Comparison of ENCODE assay signal across 9 mouse cellular contexts in the genomic region with DNA sequence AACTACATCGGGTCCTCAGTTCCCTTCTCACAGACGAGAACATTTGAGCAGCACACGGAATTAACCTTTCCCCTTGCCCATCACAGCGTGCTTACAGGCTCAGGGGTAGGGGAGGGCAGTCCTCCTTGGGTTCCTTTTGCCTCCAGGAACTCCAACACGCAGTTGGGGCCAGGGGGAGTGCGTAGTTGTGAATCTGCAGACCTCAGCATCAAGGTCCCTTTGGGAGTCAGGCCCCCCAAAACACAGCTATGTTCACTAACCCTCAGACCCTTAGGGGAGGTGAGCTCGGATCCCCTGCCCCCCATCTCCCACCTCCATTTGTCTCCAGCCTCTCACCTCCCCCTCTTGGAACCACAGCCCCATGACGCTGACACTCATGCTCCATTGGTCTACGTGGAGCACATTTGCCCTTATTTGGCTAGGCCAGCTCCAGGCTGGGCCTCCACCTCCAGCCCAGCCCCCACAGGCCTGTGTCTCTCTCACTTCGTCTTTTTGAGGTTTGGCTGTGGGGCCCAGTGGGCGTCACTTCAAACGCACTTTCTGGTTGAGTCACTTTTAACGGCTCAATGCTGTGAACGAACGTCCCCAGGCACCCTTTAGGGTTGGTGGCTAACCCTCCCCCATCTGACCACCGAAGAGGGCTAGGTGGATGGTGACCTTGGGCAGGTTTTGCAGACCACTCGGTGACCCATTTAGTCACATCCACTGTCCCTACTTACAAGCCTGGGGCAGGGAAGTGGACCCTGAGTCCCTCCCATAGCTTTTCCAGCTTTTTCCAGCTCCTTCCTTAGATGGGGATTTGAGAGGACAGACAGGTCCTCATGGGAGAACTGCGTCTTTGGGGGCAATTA. TPM values are rescaled to one million over a fixed set of nuclear protein-coding genes. Genes with fewer than 3 reads are reported as not detected.
A peak's percentile ranks its signal among the peaks of the same experiment; 100 is the strongest.
DNase-seq lines count a peak whose midpoint lies in the region; ATAC-seq and TF ChIP-seq lines count a peak whose summit lies in the region.
"Had no signal": no experiment of that assay in that cellular context is flagged by ENCODE, and none has a peak within 500 bp of the region (broad histone marks: within the 10 kb centered on the region; RNA-seq: fewer than 3 reads in every experiment).

No protein-coding gene starts in this region.

- TF ChIP-seq POLR2A in MEL (IDR thresholded peaks at IDR 0.05; ENCODE audit: control insufficient read depth in 1 of 2, insufficient read depth in 1 of 2, low read depth in 1 of 2, low read length in 2 of 2, poor library complexity in 1 of 2): peak in 1 of 2 experiments; percentile 61

- H3K4me3 ChIP-seq in MEL (ENCODE audit: control insufficient read depth in 1 of 2, insufficient read depth in 1 of 2, low read depth in 2 of 2, low read length in 2 of 2): peak overlapping the region; percentile 54 to 58
- peak overlapping the region; percentile 68 for H3K4me3 ChIP-seq in erythroblast, embryonic 14.5 days (replicated peaks)
- peak overlapping the region; percentile 19; the same call in 1 of the 2 replicates for H3K4me3 ChIP-seq in kidney, embryonic 15.5 days (replicated peaks)
- H3K4me3 ChIP-seq in stomach, postnatal 0 days (ENCODE audit: low read depth, low read length): no peak overlapping the region
- H3K4me3 ChIP-seq: neural tube, embryonic 12.5 days had no signal

- peak; percentile 33 for DNase-seq in gastrocnemius, adult 18-20 months (ENCODE audit: low spot score)
- DNase-seq in gastrocnemius, postnatal 10 days: no peak
- peak; percentile 100 for DNase-seq in MEL (ENCODE audit: low read depth, low spot score)
- DNase-seq in lung, postnatal 14 days: peak; percentile 64
- DNase-seq in stomach, postnatal 0 days (ENCODE audit: low spot score): no peak
- DNase-seq in gastrocnemius, postnatal 36 days: no peak

- intact Hi-C loops in gastrocnemius, postnatal 36 days (cut with DNase I): no loop called here

- no peaks in the 10 kb centered on the region for H3K27me3 ChIP-seq in MEL (ENCODE audit: control insufficient read depth in 1 of 2, insufficient read depth in 2 of 2, low read length in 2 of 2)
- no peaks in the 10 kb centered on the region for H3K27me3 ChIP-seq in erythroblast, embryonic 14.5 days (ENCODE audit: control insufficient read depth)
- H3K27me3 ChIP-seq in kidney, embryonic 15.5 days: no peaks in the 10 kb centered on the region
- no peaks in the 10 kb centered on the region for H3K27me3 ChIP-seq in stomach, postnatal 0 days (ENCODE audit: control insufficient read depth, insufficient read depth, low read length)
- H3K27me3 ChIP-seq: neural tube, embryonic 12.5 days had no signal

- TF ChIP-seq CTCF in MEL (IDR thresholded peaks at IDR 0.05 in 2 of 3, conservative IDR thresholded peaks at IDR 0.05 in 1 of 3; ENCODE audit: control insufficient read depth in 1 of 3, insufficient read depth in 1 of 3, low read depth in 2 of 3, low read length in 3 of 3, poor library complexity in 1 of 3, severe bottlenecking in 1 of 3): no peak
- TF ChIP-seq CTCF in stomach, postnatal 0 days (IDR thresholded peaks at IDR 0.05; ENCODE audit: low read depth): no peak

- H3K36me3 ChIP-seq in MEL (ENCODE audit: control insufficient read depth in 1 of 2, insufficient read depth in 2 of 2, low read length in 2 of 2): peaks cover 0 to 35% of the 10 kb centered on the region in 2 experiments; a peak in 2 of 4 replicates
- H3K36me3 ChIP-seq in erythroblast, embryonic 14.5 days (ENCODE audit: control insufficient read depth): peaks cover 51% of the 10 kb centered on the region
- peaks cover 11% of the 10 kb centered on the region for H3K36me3 ChIP-seq in kidney, embryonic 15.5 days
- peaks cover 5% of the 10 kb centered on the region; the same call in 1 of the 2 replicates for H3K36me3 ChIP-seq in stomach, postnatal 0 days (ENCODE audit: control insufficient read depth, insufficient read depth, low read length)

- TF ChIP-seq EP300 in MEL (IDR thresholded peaks at IDR 0.05; ENCODE audit: low read depth in 1 of 2, low read length in 2 of 2): no peak
- TF ChIP-seq EP300 in stomach, postnatal 0 days (optimal IDR thresholded peaks at IDR 0.05): no peak

- H3K4me1 ChIP-seq in MEL (ENCODE audit: control insufficient read depth in 1 of 2, insufficient read depth in 2 of 2, low read length in 2 of 2): peaks cover 5 to 47% of the 10 kb centered on the region in 2 experiments; a peak in 3 of 4 replicates
- peaks cover 96% of the 10 kb centered on the region for H3K4me1 ChIP-seq in erythroblast, embryonic 14.5 days (ENCODE audit: control insufficient read depth)
- H3K4me1 ChIP-seq in kidney, embryonic 15.5 days: peaks cover 18% of the 10 kb centered on the region
- H3K4me1 ChIP-seq in stomach, postnatal 0 days (replicated peaks; ENCODE audit: control insufficient read depth, insufficient read depth): no peaks in the 10 kb centered on the region
- H3K4me1 ChIP-seq: neural tube, embryonic 12.5 days had no signal

- H3K27ac ChIP-seq in MEL (ENCODE audit: control insufficient read depth, low read depth, low read length): peak overlapping the region; percentile 100
- peak overlapping the region; percentile 76 for H3K27ac ChIP-seq in kidney, embryonic 15.5 days
- peak overlapping the region; percentile 5; the same call in 1 of the 2 replicates for H3K27ac ChIP-seq in stomach, postnatal 0 days (replicated peaks)
- H3K27ac ChIP-seq: neural tube, embryonic 12.5 days had no signal

- H3K9ac ChIP-seq in MEL (ENCODE audit: control insufficient read depth, low read depth, low read length, poor library complexity, severe bottlenecking): peak overlapping the region; percentile 86
- no peak overlapping the region for H3K9ac ChIP-seq in kidney, embryonic 15.5 days
- no peak overlapping the region for H3K9ac ChIP-seq in stomach, postnatal 0 days (ENCODE audit: low read length)
- H3K9ac ChIP-seq: neural tube, embryonic 12.5 days had no signal

- peak overlapping the region; percentile 46 for H3K4me2 ChIP-seq in kidney, embryonic 15.5 days
- no peak overlapping the region for H3K4me2 ChIP-seq in stomach, postnatal 0 days (replicated peaks; ENCODE audit: low read depth)
- H3K4me2 ChIP-seq: neural tube, embryonic 12.5 days had no signal

- TF ChIP-seq RAD21 in MEL (IDR thresholded peaks at IDR 0.05; ENCODE audit: low read depth, low read length): no peak

- H3K9me3 ChIP-seq in MEL (replicated peaks; ENCODE audit: insufficient read depth, low read length): no peaks in the 10 kb centered on the region
- H3K9me3 ChIP-seq in erythroblast, embryonic 14.5 days (ENCODE audit: control insufficient read depth, low read length): no peaks in the 10 kb centered on the region
- H3K9me3 ChIP-seq in kidney, embryonic 15.5 days (replicated peaks): no peaks in the 10 kb centered on the region
- H3K9me3 ChIP-seq in stomach, postnatal 0 days (ENCODE audit: control insufficient read depth, low read length): no peaks in the 10 kb centered on the region
- H3K9me3 ChIP-seq: neural tube, embryonic 12.5 days had no signal

- peaks cover 51% of the 10 kb centered on the region for H3K79me2 ChIP-seq in MEL (ENCODE audit: control insufficient read depth, insufficient read depth, low read length, poor library complexity)

- ATAC-seq in kidney, embryonic 15.5 days (replicated peaks; ENCODE audit: low FRiP score): peak; percentile 89
- peak; percentile 53; the same call in 1 of the 2 replicates for ATAC-seq in stomach, postnatal 0 days (ENCODE audit: low FRiP score, low TSS enrichment)

- WGBS in kidney, embryonic 15.5 days: 20% methylated on average over 18 of the region's 18 CpGs
- 34% methylated on average over 18 of the region's 18 CpGs for WGBS in stomach, postnatal 0 days

TF ChIP-seq in MEL, 35 proteins besides CTCF, POLR2A, EP300 and RAD21:
- no peak for TF ChIP-seq SIN3A (IDR thresholded peaks at IDR 0.05; ENCODE audit: low read length)
- TF ChIP-seq POLR2AphosphoS5 (IDR thresholded peaks at IDR 0.05; ENCODE audit: borderline replicate concordance, low read depth, low read length): peak; percentile 33
- TF ChIP-seq TBP (IDR thresholded peaks at IDR 0.05; ENCODE audit: low read depth, low read length): peak; percentile 94

RNA-seq across cellular contexts. Expression of gene Tspoap1, which starts 10.9 kb away (rescaled TPM):
- total RNA-seq in gastrocnemius, adult 18-20 months (2021): not detected
- under 1 TPM; 0.27 to 0.38 TPM for total RNA-seq in gastrocnemius, postnatal 10 days (2021)
- total RNA-seq in MEL (2012; rRNA removed): 3.7 and 5.2 TPM in 2 replicates
- polyA plus RNA-seq in MEL (2012; ENCODE audit: insufficient read depth in 1 of 2, insufficient read length in 2 of 2, low read depth in 1 of 2, low replicate concordance in 2 of 2, missing spikeins in 1 of 2): 1 to 10 TPM in 1 of 2 experiments, not detected in 1; 8.6 TPM
- 0.47 and 0.71 TPM in 2 replicates for polyA plus RNA-seq in erythroblast, embryonic 14.5 days (2012)
- 4.4 and 5.1 TPM in 2 replicates for polyA plus RNA-seq in kidney, embryonic 15.5 days (2015; fragmentation: Nextera tagmentation; extraction: Ambion mirVana)
- 0.56 and 0.70 TPM in 2 replicates for polyA plus RNA-seq in stomach, postnatal 0 days (2015; fragmentation: Nextera tagmentation; extraction: Ambion mirVana)
- under 1 TPM in 1 of 2 experiments, not detected in 1; 0.13 TPM for total RNA-seq in gastrocnemius, postnatal 36 days (2021)

RNA-seq across cellular contexts. Expression of gene Supt4a, which starts 12.1 kb away (rescaled TPM):
- 10 to 100 TPM; 33.5 to 36.3 TPM for total RNA-seq in gastrocnemius, adult 18-20 months (2021)
- total RNA-seq in gastrocnemius, postnatal 10 days (2021): 10 to 100 TPM; 38.6 to 42.6 TPM
- 301 and 332 TPM in 2 replicates for total RNA-seq in MEL (2012; rRNA removed)
- 100 to 1,000 TPM in 1 of 2 experiments, not detected in 1; 223 TPM for polyA plus RNA-seq in MEL (2012; ENCODE audit: insufficient read depth in 1 of 2, insufficient read length in 2 of 2, low read depth in 1 of 2, low replicate concordance in 2 of 2, missing spikeins in 1 of 2)
- polyA plus RNA-seq in erythroblast, embryonic 14.5 days (2012): 4.3 and 5.5 TPM in 2 replicates
- 164 and 168 TPM in 2 replicates for polyA plus RNA-seq in kidney, embryonic 15.5 days (2015; fragmentation: Nextera tagmentation; extraction: Ambion mirVana)
- 119 and 121 TPM in 2 replicates for polyA plus RNA-seq in stomach, postnatal 0 days (2015; fragmentation: Nextera tagmentation; extraction: Ambion mirVana)
- total RNA-seq in gastrocnemius, postnatal 36 days (2021): 10 to 100 TPM; 26.8 to 37.6 TPM

RNA-seq across cellular contexts. Expression of gene Mpo, which starts 44.0 kb away (rescaled TPM):
- total RNA-seq in gastrocnemius, adult 18-20 months (2021): not detected
- total RNA-seq in gastrocnemius, postnatal 10 days (2021): 1 to 10 TPM in 1 of 2 experiments, not detected in 1; 4.4 TPM
- total RNA-seq in MEL (2012; rRNA removed): not detected in 2 replicates
- polyA plus RNA-seq in MEL (2012; ENCODE audit: insufficient read depth in 1 of 2, insufficient read length in 2 of 2, low read depth in 1 of 2, low replicate concordance in 2 of 2, missing spikeins in 1 of 2): under 1 TPM in 1 of 2 experiments, not detected in 1; 0.13 TPM
- 3.6 and 4.5 TPM in 2 replicates for polyA plus RNA-seq in erythroblast, embryonic 14.5 days (2012)
- 4.2 and 5.7 TPM in 2 replicates for polyA plus RNA-seq in kidney, embryonic 15.5 days (2015; fragmentation: Nextera tagmentation; extraction: Ambion mirVana)
- 0.52 and 0.74 TPM in 2 replicates for polyA plus RNA-seq in stomach, postnatal 0 days (2015; fragmentation: Nextera tagmentation; extraction: Ambion mirVana)
- not detected for total RNA-seq in gastrocnemius, postnatal 36 days (2021)

Comparison
In these comparisons a context has a peak if more than half of its experiments do, and no peak if none do; other contexts are left out.
1. DNase-seq: peak in gastrocnemius, adult 18-20 months (single experiment), MEL (single experiment) and lung, postnatal 14 days (single experiment); none in gastrocnemius, postnatal 10 days (single experiment), stomach, postnatal 0 days (single experiment) and gastrocnemius, postnatal 36 days (0 of 2).
2. H3K27ac ChIP-seq: peak in every context shown above with its lines; median percentile 100 in MEL; 76 in kidney, embryonic 15.5 days; 5 in stomach, postnatal 0 days.